Mouse (Mus musculus): Measurements from ENCODE around the gene Prune2.

The Prune2 gene

DNA sequence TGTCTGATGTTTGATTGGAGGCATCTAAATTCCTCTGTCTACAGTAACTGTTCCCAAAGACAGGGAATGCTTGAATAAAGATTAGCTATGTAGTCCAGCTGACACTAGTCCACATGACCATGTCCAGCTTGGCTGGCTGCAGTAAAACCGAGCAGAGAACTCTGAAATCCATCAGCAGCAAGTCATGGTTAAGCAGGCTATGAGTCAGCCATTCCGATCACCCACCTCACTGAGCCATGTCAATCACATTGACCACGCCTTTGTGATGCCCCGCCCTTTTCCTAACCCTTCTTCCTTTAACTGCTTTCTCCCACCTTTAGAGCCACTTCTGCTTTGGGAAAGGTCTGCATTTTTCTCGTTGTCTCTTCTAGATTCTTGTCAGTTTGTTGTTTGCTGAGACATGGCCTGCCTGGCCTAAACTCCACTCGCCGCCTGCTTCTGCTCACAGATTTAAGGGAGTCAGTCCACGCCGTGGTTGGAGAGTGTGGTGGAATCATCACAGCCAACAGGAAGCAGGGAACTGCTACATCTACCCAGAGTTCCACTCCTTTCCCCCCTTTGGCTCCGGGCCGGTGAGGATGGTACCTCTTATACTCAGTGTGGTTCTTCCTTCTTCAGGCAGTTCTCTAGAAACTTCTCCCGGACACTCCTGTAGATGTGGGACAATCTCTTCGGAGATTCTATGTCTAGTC lies 307.9 kb downstream of the Prune2 start:
- peak; percentile 86 for DNase-seq (ENCODE audit: inconsistent ontology term)

- DNase-seq (ENCODE audit: inconsistent ontology term) = no peak
Observed at GRCm38 (mm10) chr19:17264481-17265196, 308.7 kb downstream of the Prune2 start.

DNA sequence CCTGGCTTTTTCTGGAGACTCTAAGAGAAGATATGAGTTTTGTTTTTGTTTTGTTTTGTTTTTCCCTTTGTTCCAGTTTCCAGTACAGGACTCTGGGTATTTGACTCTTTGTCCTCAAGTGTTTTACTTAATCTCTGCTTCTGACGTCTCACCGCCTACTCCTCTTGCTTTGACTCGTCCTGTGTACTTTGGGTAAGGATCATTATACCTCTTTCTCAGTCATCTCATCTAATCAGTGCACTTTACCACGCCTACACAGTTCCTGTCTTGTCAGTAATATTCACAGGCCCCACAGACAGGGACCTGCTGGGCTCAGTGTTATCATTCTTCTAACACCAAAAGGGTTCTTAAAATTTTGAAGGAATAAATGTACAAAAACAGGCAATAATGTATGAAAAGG lies 312.8 kb downstream of the Prune2 start:
- DNase-seq (ENCODE audit: inconsistent ontology term) = no peak

GRCm38 (mm10) chr19:17271179-17271622 lies 315.3 kb downstream of the Prune2 start:
- peak; percentile 92 for DNase-seq (ENCODE audit: inconsistent ontology term)

GRCm38 (mm10) chr19:17272988-17273387 lies 317.1 kb downstream of the Prune2 start:
- no peak for DNase-seq (ENCODE audit: inconsistent ontology term)
